Mouse (Mus musculus): ENCODE results near the gene Tmem144. TPM values are rescaled to one million over a fixed set of nuclear protein-coding genes. Genes with fewer than 3 reads are reported as not detected.

Tmem144 gene
- polyA plus RNA-seq (2014; fragmentation: Nextera tagmentation; extraction: Ambion mirVana), result 4.8 and 5.1 TPM in 2 replicates

GRCm38 (mm10) chr3:79852654-79853166 lies at the start of gene Tmem144:
Gene Tmem144 (minus strand): TSS chr3:79852773.
- Histone ChIP-seq H3K27ac (replicated peaks; ENCODE audit: low read depth, low read length) (no peak within 1 kb of the TSS), H3K9me3 (replicated peaks; ENCODE audit: control insufficient read depth, low read length) (no peaks in the 10 kb centered on the region), H3K36me3 (replicated peaks; ENCODE audit: control insufficient read depth, insufficient read depth, low read depth, low read length) (no peaks in the 10 kb centered on the region), H3K4me2 (ENCODE audit: low read depth, low read length) (no peak within 1 kb of the TSS), H3K4me3 (ENCODE audit: low read depth, low read length) (no peak within 1 kb of the TSS), H3K4me1 (ENCODE audit: control insufficient read depth, insufficient read depth, low read length) (no peaks in the 10 kb centered on the region), H3K27me3 (ENCODE audit: control insufficient read depth, insufficient read depth, low read length) (no peaks in the 10 kb centered on the region), H3K9ac (replicated peaks; ENCODE audit: low read length) (no peak within 1 kb of the TSS)
- 47% methylated on average over 8 of the region's 8 CpGs for WGBS
- DNase-seq (ENCODE audit: low spot score) (no peak), ATAC-seq (replicated peaks; ENCODE audit: insufficient number of reproducible peaks, low FRiP score, low TSS enrichment, low read depth) (peak; percentile 64)

DNA sequence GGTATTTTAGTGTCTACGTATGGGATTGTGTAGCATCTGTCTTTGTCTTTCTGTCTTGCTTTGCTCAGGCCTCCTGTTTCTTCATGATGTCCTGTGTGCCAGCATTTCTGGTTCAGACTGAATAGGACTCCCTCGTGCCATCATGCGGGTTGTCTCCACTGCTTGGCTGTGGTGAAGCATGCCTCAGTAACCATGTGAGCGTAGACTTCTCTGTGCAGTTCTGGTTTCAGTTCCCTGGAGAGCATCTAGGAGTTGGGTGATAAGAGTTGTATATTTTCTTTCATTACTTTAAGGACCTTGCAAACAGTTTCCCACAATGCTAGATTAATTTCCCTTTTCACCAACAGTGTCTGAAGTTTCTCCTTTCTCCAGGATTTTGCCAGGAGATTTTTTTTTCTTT lies 49.2 kb upstream of the Tmem144 start:
- no peaks in the 10 kb centered on the region for H3K36me3 ChIP-seq (replicated peaks; ENCODE audit: control insufficient read depth, insufficient read depth, low read depth, low read length)
- no peak overlapping the region for H3K4me3 ChIP-seq (ENCODE audit: low read depth, low read length)
- no peak overlapping the region for H3K27ac ChIP-seq (replicated peaks; ENCODE audit: low read depth, low read length)
- H3K4me2 ChIP-seq (ENCODE audit: low read depth, low read length), result no peak overlapping the region
- WGBS, result 90% methylated on average over 4 of the region's 4 CpGs
- H3K4me1 ChIP-seq (ENCODE audit: control insufficient read depth, insufficient read depth, low read length), result no peaks in the 10 kb centered on the region
- no peaks in the 10 kb centered on the region for H3K9me3 ChIP-seq (replicated peaks; ENCODE audit: control insufficient read depth, low read length)
- no peak overlapping the region for H3K9ac ChIP-seq (replicated peaks; ENCODE audit: low read length)
- no peak for DNase-seq (ENCODE audit: low spot score)
- ATAC-seq (replicated peaks; ENCODE audit: insufficient number of reproducible peaks, low FRiP score, low TSS enrichment, low read depth), result no peak
- H3K27me3 ChIP-seq (ENCODE audit: control insufficient read depth, insufficient read depth, low read length), result no peaks in the 10 kb centered on the region

GRCm38 (mm10) chr3:79901321-79901720 lies 48.7 kb upstream of the Tmem144 start:
- WGBS, result 82% methylated on average over 6 of the region's 6 CpGs
- no peak overlapping the region for H3K9ac ChIP-seq (replicated peaks; ENCODE audit: low read length)
- no peak for DNase-seq (ENCODE audit: low spot score)
- no peaks in the 10 kb centered on the region for H3K4me1 ChIP-seq (ENCODE audit: control insufficient read depth, insufficient read depth, low read length)
- H3K27ac ChIP-seq (replicated peaks; ENCODE audit: low read depth, low read length), result no peak overlapping the region
- H3K4me3 ChIP-seq (ENCODE audit: low read depth, low read length), result no peak overlapping the region
- ATAC-seq (replicated peaks; ENCODE audit: insufficient number of reproducible peaks, low FRiP score, low TSS enrichment, low read depth), result no peak
- H3K27me3 ChIP-seq (ENCODE audit: control insufficient read depth, insufficient read depth, low read length), result no peaks in the 10 kb centered on the region
- no peak overlapping the region for H3K4me2 ChIP-seq (ENCODE audit: low read depth, low read length)
- H3K9me3 ChIP-seq (replicated peaks; ENCODE audit: control insufficient read depth, low read length), result no peaks in the 10 kb centered on the region
- no peaks in the 10 kb centered on the region for H3K36me3 ChIP-seq (replicated peaks; ENCODE audit: control insufficient read depth, insufficient read depth, low read depth, low read length)

DNA sequence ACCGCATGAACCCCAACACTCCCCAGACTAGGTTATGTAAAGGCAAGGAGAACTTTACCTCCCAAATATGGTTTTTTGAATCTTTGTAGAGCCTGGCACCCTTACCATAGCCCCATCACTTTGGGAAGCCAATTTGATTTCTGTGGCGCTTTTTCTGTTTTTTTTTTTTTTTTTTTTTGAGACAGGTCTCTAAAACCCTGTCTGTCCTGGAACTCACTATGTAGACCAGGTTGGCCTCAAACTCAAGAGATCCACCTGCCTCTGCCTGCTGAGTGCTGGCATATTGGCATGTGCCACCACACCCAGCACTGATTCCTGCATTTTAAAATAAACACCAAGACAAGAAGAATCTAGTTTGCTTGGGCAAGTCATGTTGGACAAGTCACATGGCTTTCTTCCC lies 47.9 kb upstream of the Tmem144 start:
- no peak for ATAC-seq (replicated peaks; ENCODE audit: insufficient number of reproducible peaks, low FRiP score, low TSS enrichment, low read depth)
- Histone ChIP-seq H3K27me3 (ENCODE audit: control insufficient read depth, insufficient read depth, low read length) (no peaks in the 10 kb centered on the region), H3K4me3 (ENCODE audit: low read depth, low read length) (no peak overlapping the region), H3K36me3 (replicated peaks; ENCODE audit: control insufficient read depth, insufficient read depth, low read depth, low read length) (no peaks in the 10 kb centered on the region), H3K9me3 (replicated peaks; ENCODE audit: control insufficient read depth, low read length) (no peaks in the 10 kb centered on the region), H3K4me2 (ENCODE audit: low read depth, low read length) (no peak overlapping the region), H3K9ac (replicated peaks; ENCODE audit: low read length) (no peak overlapping the region), H3K4me1 (ENCODE audit: control insufficient read depth, insufficient read depth, low read length) (no peaks in the 10 kb centered on the region), H3K27ac (replicated peaks; ENCODE audit: low read depth, low read length) (no peak overlapping the region)
- 89% methylated on average over 2 of the region's 2 CpGs for WGBS
- DNase-seq (ENCODE audit: low spot score), result no peak

- 84% methylated on average over 9 of the region's 9 CpGs for WGBS
- no peak overlapping the region for H3K27ac ChIP-seq (replicated peaks; ENCODE audit: low read depth, low read length)
- H3K4me3 ChIP-seq (ENCODE audit: low read depth, low read length), result no peak overlapping the region
- no peaks in the 10 kb centered on the region for H3K27me3 ChIP-seq (ENCODE audit: control insufficient read depth, insufficient read depth, low read length)
- H3K9me3 ChIP-seq (replicated peaks; ENCODE audit: control insufficient read depth, low read length), result no peaks in the 10 kb centered on the region
- no peak overlapping the region for H3K9ac ChIP-seq (replicated peaks; ENCODE audit: low read length)
- no peak overlapping the region for H3K4me2 ChIP-seq (ENCODE audit: low read depth, low read length)
- no peaks in the 10 kb centered on the region for H3K36me3 ChIP-seq (replicated peaks; ENCODE audit: control insufficient read depth, insufficient read depth, low read depth, low read length)
- ATAC-seq (replicated peaks; ENCODE audit: insufficient number of reproducible peaks, low FRiP score, low TSS enrichment, low read depth) (no peak), DNase-seq (ENCODE audit: low spot score) (no peak)
- no peaks in the 10 kb centered on the region for H3K4me1 ChIP-seq (ENCODE audit: control insufficient read depth, insufficient read depth, low read length)
These were observed 47.3 kb upstream of the Tmem144 start for GRCm38 (mm10) chr3:79899906-79900305.

DNA sequence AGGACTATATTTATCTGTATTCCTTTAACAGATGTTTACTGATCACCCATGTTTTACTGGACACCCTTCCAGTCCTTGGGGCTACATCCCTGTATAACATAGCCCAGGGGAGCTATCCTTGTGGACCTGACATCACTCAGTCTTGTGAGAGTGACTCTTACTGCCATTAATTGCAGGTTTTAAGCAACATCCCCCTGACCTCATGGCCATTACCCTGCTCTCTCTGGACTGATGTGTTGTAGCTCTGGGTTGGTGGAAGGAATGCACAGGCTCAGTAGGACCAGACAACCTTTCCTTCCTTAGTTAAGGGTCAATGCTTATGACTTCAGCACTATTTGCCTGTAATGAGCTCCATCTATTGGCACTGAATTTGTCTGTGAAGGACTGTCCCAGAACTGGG lies 45.9 kb upstream of the Tmem144 start:
- Histone ChIP-seq H3K9ac (replicated peaks; ENCODE audit: low read length) (no peak overlapping the region), H3K27ac (replicated peaks; ENCODE audit: low read depth, low read length) (no peak overlapping the region), H3K36me3 (replicated peaks; ENCODE audit: control insufficient read depth, insufficient read depth, low read depth, low read length) (no peaks in the 10 kb centered on the region), H3K4me3 (ENCODE audit: low read depth, low read length) (no peak overlapping the region), H3K4me2 (ENCODE audit: low read depth, low read length) (no peak overlapping the region), H3K27me3 (ENCODE audit: control insufficient read depth, insufficient read depth, low read length) (no peaks in the 10 kb centered on the region), H3K9me3 (replicated peaks; ENCODE audit: control insufficient read depth, low read length) (no peaks in the 10 kb centered on the region), H3K4me1 (ENCODE audit: control insufficient read depth, insufficient read depth, low read length) (no peaks in the 10 kb centered on the region)
- ATAC-seq (replicated peaks; ENCODE audit: insufficient number of reproducible peaks, low FRiP score, low TSS enrichment, low read depth) (no peak), DNase-seq (ENCODE audit: low spot score) (no peak)

GRCm38 (mm10) chr3:79897534-79898370 lies 45.2 kb upstream of the Tmem144 start:
- H3K27ac ChIP-seq (replicated peaks; ENCODE audit: low read depth, low read length), result no peak overlapping the region
- no peaks in the 10 kb centered on the region for H3K4me1 ChIP-seq (ENCODE audit: control insufficient read depth, insufficient read depth, low read length)
- H3K9ac ChIP-seq (replicated peaks; ENCODE audit: low read length), result no peak overlapping the region
- H3K36me3 ChIP-seq (replicated peaks; ENCODE audit: control insufficient read depth, insufficient read depth, low read depth, low read length), result no peaks in the 10 kb centered on the region
- ATAC-seq (replicated peaks; ENCODE audit: insufficient number of reproducible peaks, low FRiP score, low TSS enrichment, low read depth) (no peak), DNase-seq (ENCODE audit: low spot score) (no peak)
- H3K4me2 ChIP-seq (ENCODE audit: low read depth, low read length), result no peak overlapping the region
- WGBS, result 79% methylated on average over 13 of the region's 13 CpGs
- no peaks in the 10 kb centered on the region for H3K27me3 ChIP-seq (ENCODE audit: control insufficient read depth, insufficient read depth, low read length)
- H3K9me3 ChIP-seq (replicated peaks; ENCODE audit: control insufficient read depth, low read length), result no peaks in the 10 kb centered on the region
- H3K4me3 ChIP-seq (ENCODE audit: low read depth, low read length), result no peak overlapping the region

- H3K27ac ChIP-seq (replicated peaks; ENCODE audit: low read depth, low read length), result no peak overlapping the region
- no peaks in the 10 kb centered on the region for H3K9me3 ChIP-seq (replicated peaks; ENCODE audit: control insufficient read depth, low read length)
- no peaks in the 10 kb centered on the region for H3K36me3 ChIP-seq (replicated peaks; ENCODE audit: control insufficient read depth, insufficient read depth, low read depth, low read length)
- no peak for DNase-seq (ENCODE audit: low spot score)
- no peak overlapping the region for H3K4me2 ChIP-seq (ENCODE audit: low read depth, low read length)
- no peak overlapping the region for H3K9ac ChIP-seq (replicated peaks; ENCODE audit: low read length)
- WGBS, result 90% methylated on average over 2 of the region's 2 CpGs
- H3K4me1 ChIP-seq (ENCODE audit: control insufficient read depth, insufficient read depth, low read length), result no peaks in the 10 kb centered on the region
- ATAC-seq (replicated peaks; ENCODE audit: insufficient number of reproducible peaks, low FRiP score, low TSS enrichment, low read depth), result no peak
- no peak overlapping the region for H3K4me3 ChIP-seq (ENCODE audit: low read depth, low read length)
- H3K27me3 ChIP-seq (ENCODE audit: control insufficient read depth, insufficient read depth, low read length), result no peaks in the 10 kb centered on the region
These were observed 35.4 kb upstream of the Tmem144 start for GRCm38 (mm10) chr3:79887966-79888365.
